Mouse (Mus musculus) ovary, postnatal 14 days (tissue): ENCODE measurements at regions not wholly inside any gene's neighbourhood (a gene's known extent, or its start where the extent isn't known, plus 50 kb on each side); places are given as distances from the start of the nearest gene placed in this dataset.

ENCODE experiments used
- DNase-seq: peaks from one replicate; pipeline ENCODE4 v3.0.0; 2022; ENCODE audit warnings: low spot score

GRCm38 (mm10) chr8:38723254-38723653 lies 1729.8 kb downstream of the AI429214 start:
- DNase-seq: no peak

DNA sequence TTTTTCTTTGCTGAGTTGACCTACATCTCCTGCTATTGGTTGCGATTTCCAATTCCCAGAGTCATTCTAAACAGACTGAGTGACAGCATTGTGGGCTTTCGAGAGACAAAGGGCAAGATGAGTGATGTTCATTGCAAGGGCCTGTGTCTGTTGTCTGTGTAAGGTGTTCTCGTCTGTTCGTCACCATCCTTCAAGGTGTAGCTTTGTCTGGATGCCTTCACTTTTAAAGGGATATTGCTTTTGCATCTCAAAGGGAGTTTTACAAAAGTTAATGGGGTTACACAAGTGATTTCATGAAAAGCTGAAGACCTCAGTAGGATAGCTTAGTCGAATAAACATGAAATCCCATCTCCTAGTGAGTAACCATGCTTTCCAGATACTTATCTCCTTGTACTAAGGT lies 1731.9 kb downstream of the AI429214 start:
- DNase-seq: no peak

- peak; percentile 8 for DNase-seq
Measured at GRCm38 (mm10) chr8:38747134-38747533, 1753.7 kb downstream of the AI429214 start.

DNA sequence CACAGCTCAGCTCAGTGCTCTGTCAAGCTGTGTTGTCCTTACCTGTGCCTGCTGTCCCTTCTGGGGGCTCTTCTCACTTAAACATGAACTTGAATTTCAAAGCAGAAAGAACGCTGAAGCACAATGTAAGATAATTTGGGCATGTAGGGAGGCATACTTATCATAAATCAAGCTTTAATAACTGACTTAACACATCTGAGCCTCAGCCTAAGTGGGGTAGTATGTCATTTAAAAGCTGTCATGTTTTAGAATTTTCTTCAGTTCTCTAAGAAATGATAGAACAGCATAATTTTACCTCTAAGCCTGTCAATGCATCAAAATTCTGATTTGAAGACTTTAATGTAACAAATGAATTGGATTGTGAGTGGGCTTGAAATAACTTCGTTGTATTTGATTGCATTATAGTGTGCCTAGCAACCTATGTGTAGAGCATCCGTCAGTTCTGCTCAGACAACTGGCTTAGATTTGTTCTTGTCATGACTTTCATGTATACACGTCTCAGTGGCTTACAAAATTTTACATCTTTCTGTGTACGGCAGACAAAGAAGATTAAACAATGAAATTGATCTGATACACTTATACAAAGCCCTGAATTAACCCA lies 1773.3 kb downstream of the AI429214 start:
- DNase-seq: no peak

DNA sequence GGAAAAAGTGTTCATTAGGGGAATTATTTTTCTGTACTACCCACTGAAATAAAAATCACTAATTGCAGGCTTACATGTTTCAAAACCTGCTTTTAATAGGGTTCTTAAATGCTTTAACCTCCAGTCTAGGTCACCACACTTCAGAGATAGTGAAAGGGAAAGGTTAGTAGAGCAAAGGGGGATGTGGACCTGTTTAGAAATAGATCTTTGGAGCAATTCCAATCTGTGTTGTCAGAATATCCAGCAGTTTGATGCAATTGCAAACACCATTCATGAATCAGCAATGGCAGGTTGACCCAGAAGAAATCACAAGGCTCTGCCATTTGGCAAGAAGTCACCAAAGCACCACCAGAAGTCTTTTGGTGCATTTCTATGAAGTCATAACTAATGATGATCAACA lies 1819.1 kb downstream of the AI429214 start:
- DNase-seq: no peak

- DNase-seq: peak; percentile 2
Measured at GRCm38 (mm10) chr8:38818163-38818562, 1824.8 kb downstream of the AI429214 start.

- no peak for DNase-seq
Measured at GRCm38 (mm10) chr8:38861436-38861835, 1813.4 kb upstream of the Adam24 start.

DNA sequence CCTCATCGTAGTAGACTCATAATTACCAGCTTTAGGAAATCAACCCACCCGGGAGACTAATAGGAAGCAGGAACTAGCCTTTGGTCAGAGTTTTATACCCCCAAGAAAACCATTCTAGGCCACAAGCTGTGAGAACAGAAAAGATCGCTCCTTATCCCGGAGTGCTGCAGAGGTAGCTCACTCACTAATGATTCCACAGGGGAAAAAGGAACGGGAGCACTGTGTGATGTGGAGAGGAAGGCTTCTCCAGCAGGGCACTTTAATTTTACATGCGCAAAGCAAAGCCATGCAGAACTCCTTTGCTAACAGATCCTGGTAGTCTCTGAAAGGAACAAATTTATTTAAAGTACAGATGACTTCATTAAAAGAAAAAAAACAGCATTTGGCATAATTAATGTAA lies 1807.5 kb upstream of the Adam24 start:
- DNase-seq: no peak
